Mouse (Mus musculus) neural tube, embryonic 15.5 days (tissue): ENCODE data around the gene Tenm3. TPM values are rescaled to one million over a fixed set of nuclear protein-coding genes. Genes with fewer than 3 reads are reported as not detected.

ENCODE experiments used
- ATAC-seq: fragments of 200-750 bp; cut with Nextera tagmentation; 2 replicates; pipeline ENCODE4 v1.8.0; 2017; ENCODE audit warnings: mild to moderate bottlenecking, moderate TSS enrichment, moderate library complexity; ENCODE audit not compliant: low FRiP score
- H3K27ac ChIP-seq: fragments of 300-500 bp; sonication (generic); replicated peaks from 2 replicates; pipeline ENCODE4 v1.5.1; 2015; ENCODE audit warnings: mild to moderate bottlenecking, inconsistent platforms
- H3K27me3 ChIP-seq: fragments of 300-500 bp; sonication (generic); replicated peaks from 2 replicates; pipeline ENCODE4 v1.6.1; 2015; ENCODE audit warnings: inconsistent platforms
- H3K36me3 ChIP-seq: fragments of 300-500 bp; sonication (generic); 2 replicates; pipeline ENCODE4 v1.6.1; 2015; ENCODE audit warnings: inconsistent platforms
- H3K4me1 ChIP-seq: fragments of 300-500 bp; sonication (generic); 2 replicates; pipeline ENCODE4 v1.6.1; 2015; ENCODE audit warnings: inconsistent platforms
- H3K4me2 ChIP-seq: fragments of 300-500 bp; sonication (generic); 2 replicates; pipeline ENCODE4 v1.6.1; 2015; ENCODE audit warnings: inconsistent platforms, mild to moderate bottlenecking, moderate library complexity
- H3K4me3 ChIP-seq: fragments of 300-500 bp; sonication (generic); replicated peaks from 2 replicates; pipeline ENCODE4 v1.5.1; 2015; ENCODE audit warnings: mild to moderate bottlenecking, inconsistent platforms
- H3K9ac ChIP-seq: fragments of 300-500 bp; sonication (generic); replicated peaks from 2 replicates; pipeline ENCODE4 v1.6.1; 2015; ENCODE audit warnings: mild to moderate bottlenecking, inconsistent platforms
- H3K9me3 ChIP-seq: fragments of 300-500 bp; sonication (generic); replicated peaks from 2 replicates; pipeline ENCODE4 v1.6.1; 2016; ENCODE audit warnings: inconsistent platforms
- WGBS: fragments of 180-500 bp; shearing (Covaris S2); methylation state at CpG from one replicate; pipeline ENCODE4 v1.1.7; 2015; ENCODE audit warnings: mixed read lengths; 5-methylcytosine and 5-hydroxymethylcytosine counted together
- polyA plus RNA-seq: library from polyadenylated mRNA; unstranded; fragments of >200 nt; fragmentation: Nextera tagmentation; extraction: Ambion mirVana; gene quantifications from 2 replicates; pipeline ENCODE4 v1.2.1, GENCODE M21; 2015

Gene Tenm3
- polyA plus RNA-seq, 1 experiment from 2014 or later: 37.7 TPM

- no peak for ATAC-seq
- Histone ChIP-seq H3K9me3 (no peaks in the 10 kb centered on the region), H3K27ac (peak overlapping the region; percentile 13; the same call in 1 of the 2 replicates), H3K4me1 (peaks cover 25% of the 10 kb centered on the region), H3K4me3 (no peak overlapping the region), H3K36me3 (no peaks in the 10 kb centered on the region), H3K27me3 (no peaks in the 10 kb centered on the region), H3K4me2 (no peak overlapping the region), H3K9ac (no peak overlapping the region)
- 35% methylated on average over 1 of the region's 1 CpGs for WGBS
These were observed 366.9 kb downstream of the Tenm3 start for GRCm38 (mm10) chr8:48476896-48477295.

- Histone ChIP-seq H3K4me3 (no peak overlapping the region), H3K27me3 (no peaks in the 10 kb centered on the region), H3K27ac (no peak overlapping the region), H3K36me3 (no peaks in the 10 kb centered on the region), H3K4me1 (peaks cover 22% of the 10 kb centered on the region), H3K9ac (no peak overlapping the region), H3K4me2 (no peak overlapping the region), H3K9me3 (no peaks in the 10 kb centered on the region)
- 52% methylated on average over 5 of the region's 5 CpGs for WGBS
- ATAC-seq: 0 out of 2 replicates have a peak, but pooled peaks have one; percentile 46
These were observed 376.1 kb downstream of the Tenm3 start for GRCm38 (mm10) chr8:48467633-48468032.

- no peaks in the 10 kb centered on the region for H3K27me3 ChIP-seq
- peak overlapping the region; percentile 29 for H3K4me2 ChIP-seq
- ATAC-seq: peak; percentile 73
- H3K36me3 ChIP-seq: no peaks in the 10 kb centered on the region
- H3K9me3 ChIP-seq: no peaks in the 10 kb centered on the region
- H3K27ac ChIP-seq: peak overlapping the region; percentile 76
- H3K4me3 ChIP-seq: no peak overlapping the region
- 7% methylated on average over 5 of the region's 5 CpGs for WGBS
- H3K4me1 ChIP-seq: peaks cover 35% of the 10 kb centered on the region
- H3K9ac ChIP-seq: no peak overlapping the region
These were observed 385.4 kb downstream of the Tenm3 start for GRCm38 (mm10) chr8:48458373-48458772.

GRCm38 (mm10) chr8:48456328-48457124 is 387.2 kb downstream of the Tenm3 start:
- WGBS: 21% methylated on average over 22 of the region's 22 CpGs
- peak overlapping the region; percentile 40 for H3K4me2 ChIP-seq
- H3K27ac ChIP-seq: peak overlapping the region; percentile 58
- 0 out of 2 replicates have a peak overlapping the region, but pooled peaks have one; percentile 11 for H3K9ac ChIP-seq
- 0 out of 2 replicates have a peak, but pooled peaks have one; percentile 10 for ATAC-seq
- no peak overlapping the region for H3K4me3 ChIP-seq
- no peaks in the 10 kb centered on the region for H3K9me3 ChIP-seq
- H3K36me3 ChIP-seq: no peaks in the 10 kb centered on the region
- H3K4me1 ChIP-seq: peaks cover 35% of the 10 kb centered on the region
- no peaks in the 10 kb centered on the region for H3K27me3 ChIP-seq

- no peak overlapping the region for H3K9ac ChIP-seq
- no peak overlapping the region for H3K4me3 ChIP-seq
- no peak for ATAC-seq
- H3K4me2 ChIP-seq: no peak overlapping the region
- H3K4me1 ChIP-seq: peaks cover 40% of the 10 kb centered on the region
- WGBS: 46% methylated on average over 7 of the region's 7 CpGs
- H3K36me3 ChIP-seq: no peaks in the 10 kb centered on the region
- no peaks in the 10 kb centered on the region for H3K27me3 ChIP-seq
- H3K27ac ChIP-seq: no peak overlapping the region
- H3K9me3 ChIP-seq: no peaks in the 10 kb centered on the region
These were observed 392.5 kb downstream of the Tenm3 start for GRCm38 (mm10) chr8:48451247-48451635.

- no peak overlapping the region for H3K4me3 ChIP-seq
- H3K4me2 ChIP-seq: no peak overlapping the region
- no peaks in the 10 kb centered on the region for H3K36me3 ChIP-seq
- no peak overlapping the region for H3K9ac ChIP-seq
- H3K27ac ChIP-seq: no peak overlapping the region
- 64% methylated on average over 23 of the region's 23 CpGs for WGBS
- ATAC-seq: no peak
- no peaks in the 10 kb centered on the region for H3K9me3 ChIP-seq
- no peaks in the 10 kb centered on the region for H3K27me3 ChIP-seq
- peaks cover 34% of the 10 kb centered on the region for H3K4me1 ChIP-seq
These were observed 393.1 kb downstream of the Tenm3 start for GRCm38 (mm10) chr8:48450397-48451246.

- no peak overlapping the region for H3K27ac ChIP-seq
- H3K27me3 ChIP-seq: no peaks in the 10 kb centered on the region
- ATAC-seq: no peak
- H3K36me3 ChIP-seq: no peaks in the 10 kb centered on the region
- no peak overlapping the region for H3K4me3 ChIP-seq
- H3K9ac ChIP-seq: no peak overlapping the region
- H3K9me3 ChIP-seq: no peaks in the 10 kb centered on the region
- no peak overlapping the region for H3K4me2 ChIP-seq
- H3K4me1 ChIP-seq: peaks cover 30% of the 10 kb centered on the region
- WGBS: 16% methylated on average over 3 of the region's 3 CpGs
These were observed 394.1 kb downstream of the Tenm3 start for GRCm38 (mm10) chr8:48449625-48450024.

GRCm38 (mm10) chr8:48445690-48446089 is 398.1 kb downstream of the Tenm3 start:
- no peaks in the 10 kb centered on the region for H3K36me3 ChIP-seq
- H3K4me2 ChIP-seq: no peak overlapping the region
- ATAC-seq: no peak
- H3K27ac ChIP-seq: no peak overlapping the region
- no peak overlapping the region for H3K9ac ChIP-seq
- peaks cover 25% of the 10 kb centered on the region for H3K4me1 ChIP-seq
- H3K9me3 ChIP-seq: no peaks in the 10 kb centered on the region
- WGBS: 86% methylated on average over 4 of the region's 4 CpGs
- no peak overlapping the region for H3K4me3 ChIP-seq
- no peaks in the 10 kb centered on the region for H3K27me3 ChIP-seq

GRCm38 (mm10) chr8:48439491-48439890 is 404.3 kb downstream of the Tenm3 start:
- ATAC-seq: peak; percentile 33; the same call in 1 of the 2 replicates
- Histone ChIP-seq H3K9ac (no peak overlapping the region), H3K4me3 (no peak overlapping the region), H3K4me2 (no peak overlapping the region), H3K36me3 (no peaks in the 10 kb centered on the region), H3K27me3 (no peaks in the 10 kb centered on the region), H3K27ac (no peak overlapping the region), H3K9me3 (no peaks in the 10 kb centered on the region), H3K4me1 (peaks cover 12% of the 10 kb centered on the region)
- WGBS: 53% methylated on average over 12 of the region's 12 CpGs

- WGBS: 22% methylated on average over 16 of the region's 16 CpGs
- ATAC-seq: no peak
- H3K27me3 ChIP-seq: no peaks in the 10 kb centered on the region
These were observed 406.1 kb downstream of the Tenm3 start for GRCm38 (mm10) chr8:48437523-48438207.

GRCm38 (mm10) chr8:48425101-48425500 is 418.6 kb downstream of the Tenm3 start:
- no peaks in the 10 kb centered on the region for H3K9me3 ChIP-seq
- no peaks in the 10 kb centered on the region for H3K36me3 ChIP-seq
- H3K4me3 ChIP-seq: no peak overlapping the region
- 0 out of 2 replicates have a peak, but pooled peaks cover 5% of the 10 kb centered on the region for H3K4me1 ChIP-seq
- H3K4me2 ChIP-seq: no peak overlapping the region
- no peak overlapping the region for H3K9ac ChIP-seq
- WGBS: 85% methylated on average over 11 of the region's 11 CpGs
- ATAC-seq: no peak
- no peak overlapping the region for H3K27ac ChIP-seq
- H3K27me3 ChIP-seq: no peaks in the 10 kb centered on the region

More at GRCm38 (mm10) chr8:48437523-48438207, 406.1 kb downstream of the Tenm3 start:
- H3K9me3 ChIP-seq: no peaks in the 10 kb centered on the region
- H3K27ac ChIP-seq: no peak overlapping the region
- peak overlapping the region; percentile 17; the same call in 1 of the 2 replicates for H3K4me2 ChIP-seq
- H3K4me1 ChIP-seq: peaks cover 9% of the 10 kb centered on the region
- H3K9ac ChIP-seq: no peak overlapping the region
- no peaks in the 10 kb centered on the region for H3K36me3 ChIP-seq
- no peak overlapping the region for H3K4me3 ChIP-seq
